Mouse (Mus musculus): ENCODE measurements around the gene Nln.

DNA sequence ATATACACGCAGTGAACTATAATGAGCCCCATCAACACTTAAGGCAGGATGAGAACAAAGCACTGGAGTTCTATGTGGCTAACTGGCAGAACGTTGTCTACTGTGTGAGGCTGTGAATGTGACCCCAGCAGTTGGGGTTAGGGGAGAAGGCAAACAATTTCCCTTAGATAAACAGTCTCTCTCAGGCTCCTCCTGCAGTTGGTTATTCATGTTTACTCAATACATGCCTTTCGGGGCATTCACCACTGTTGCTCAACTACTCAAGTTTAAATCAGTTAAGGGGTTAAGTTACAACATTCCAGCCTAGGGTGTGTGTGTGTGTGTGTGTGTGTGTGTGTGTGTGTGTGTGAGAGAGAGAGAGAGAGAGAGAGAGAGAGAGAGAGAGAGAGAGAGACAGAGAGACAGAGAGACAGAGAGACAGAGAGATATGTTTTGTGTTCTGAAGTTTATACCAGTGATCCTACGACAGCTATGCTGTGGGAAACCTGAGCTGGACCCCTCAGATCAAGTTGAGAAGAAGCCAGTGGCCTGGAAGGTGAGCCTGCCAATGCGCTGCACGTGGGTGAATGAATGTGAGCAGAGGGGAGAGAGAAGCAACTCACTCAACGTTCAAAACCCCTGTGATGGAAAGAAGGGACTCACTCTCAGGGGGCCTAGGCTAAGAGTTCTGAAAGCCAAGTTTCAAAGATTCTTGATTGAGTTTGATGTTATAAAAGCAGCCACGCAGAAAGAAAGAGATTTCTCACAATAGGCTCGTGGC lies 71.7 kb downstream of the Nln start:
- TF ChIP-seq CTCF (IDR thresholded peaks at IDR 0.05; ENCODE audit: extremely low read depth, insufficient read length, insufficient replicate concordance, low read depth, low read length), result no peak
- TF ChIP-seq POLR2A (IDR thresholded peaks at IDR 0.05; ENCODE audit: low read depth, low read length), result no peak
